Mouse (Mus musculus): Measurements from ENCODE around the gene Ubqln1. TPM values are rescaled to one million over a fixed set of nuclear protein-coding genes. Genes with fewer than 3 reads are reported as not detected.

Ubqln1 gene
- polyA plus RNA-seq (2015; fragmentation: Nextera tagmentation; extraction: Ambion mirVana): 59.5 and 61.3 TPM in 2 replicates

DNA sequence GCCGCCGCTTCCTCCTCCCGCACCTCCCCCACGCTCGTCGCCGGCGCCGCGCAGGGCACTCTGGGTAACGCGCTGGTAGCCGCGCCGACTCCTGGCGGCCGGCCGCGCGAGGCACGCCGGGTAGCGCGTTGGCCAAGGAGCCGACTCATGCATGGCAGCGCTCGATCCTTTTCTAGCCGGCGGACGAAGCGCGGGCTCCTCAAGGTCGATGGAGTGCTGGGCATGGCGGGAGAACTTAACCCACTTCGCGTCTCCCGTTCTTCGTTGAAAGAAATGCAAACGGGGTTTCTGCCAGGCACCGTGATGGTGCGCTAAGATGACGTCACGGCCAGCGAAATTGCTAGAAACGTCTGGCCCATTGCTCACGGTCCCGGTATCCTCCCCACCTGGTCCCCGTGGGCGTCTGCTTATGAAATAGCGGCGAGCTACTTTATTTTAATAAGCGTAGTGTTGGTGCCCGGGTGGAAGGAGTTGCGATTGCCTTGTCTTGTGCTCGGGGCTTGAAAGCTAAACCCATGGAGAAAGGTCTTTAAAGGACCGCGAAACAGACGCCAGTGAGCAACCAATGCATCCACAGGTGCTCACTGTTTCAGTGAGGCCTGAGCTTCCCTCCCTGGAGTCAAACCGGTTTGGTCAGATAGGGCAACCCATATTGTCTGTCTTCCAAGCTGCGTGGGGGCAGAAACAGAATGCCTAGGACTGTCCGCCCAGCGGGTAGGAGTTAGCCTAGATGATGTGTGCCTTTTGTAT lies at the start of gene Ubqln1:
TSS of gene Ubqln1 (minus strand) at position 62 of the 750 bp plus-strand sequence.
- WGBS: under 1% methylated on average over 62 of the region's 62 CpGs
- no peaks in the 10 kb centered on the region for H3K27me3 ChIP-seq (replicated peaks; ENCODE audit: control insufficient read depth, insufficient read depth, low read length)

DNA sequence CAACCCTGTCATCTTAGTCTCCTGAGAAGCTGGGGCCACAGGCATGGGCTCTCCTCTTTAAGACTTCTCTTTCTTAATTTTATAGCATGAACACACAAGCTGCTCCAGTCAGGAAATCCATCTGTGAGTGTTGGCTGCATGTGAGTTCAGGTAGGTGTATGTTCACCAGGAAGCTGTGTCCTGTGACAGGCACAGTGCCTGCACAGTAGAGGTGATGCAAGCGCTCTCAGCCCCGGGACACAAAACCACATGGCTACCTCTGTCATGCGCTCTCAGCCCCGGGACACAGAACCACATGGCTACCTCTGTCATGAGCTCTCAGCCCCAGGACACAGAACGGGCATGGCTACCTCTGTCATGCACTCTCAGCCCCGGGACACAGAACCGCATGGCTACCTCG lies 48.1 kb upstream of the Ubqln1 start:
- H3K4me1 ChIP-seq (replicated peaks; ENCODE audit: control insufficient read depth, insufficient read depth, low read length): no peaks in the 10 kb centered on the region
- 91% methylated on average over 8 of the region's 8 CpGs for WGBS
- TF ChIP-seq CTCF (IDR thresholded peaks at IDR 0.05; ENCODE audit: low read depth): no peak
- no peak overlapping the region for H3K27ac ChIP-seq (ENCODE audit: low read depth, low read length)
- no peaks in the 10 kb centered on the region for H3K9me3 ChIP-seq (ENCODE audit: control insufficient read depth)
- ATAC-seq: no peak
- H3K9ac ChIP-seq (ENCODE audit: low read depth, low read length): no peak overlapping the region
- H3K27me3 ChIP-seq (replicated peaks; ENCODE audit: control insufficient read depth, insufficient read depth, low read length): no peaks in the 10 kb centered on the region
- H3K36me3 ChIP-seq (ENCODE audit: control insufficient read depth, insufficient read depth): peaks cover 3% of the 10 kb centered on the region; the same call in 1 of the 2 replicates
- no peak overlapping the region for H3K4me3 ChIP-seq (ENCODE audit: low read depth, low read length)
- no peak overlapping the region for H3K4me2 ChIP-seq (replicated peaks; ENCODE audit: low read depth)

More for the DNA sequence above, at the start of gene Ubqln1:
- 0 out of 2 replicates have a peak, but pooled peaks cover 3% of the 10 kb centered on the region for H3K4me1 ChIP-seq (replicated peaks; ENCODE audit: control insufficient read depth, insufficient read depth, low read length)
- peak within 1 kb of the TSS; percentile 97 for H3K9ac ChIP-seq (ENCODE audit: low read depth, low read length)
- peak; percentile 66 for TF ChIP-seq CTCF (IDR thresholded peaks at IDR 0.05; ENCODE audit: low read depth)
- ATAC-seq: peak; percentile 80
- no peaks in the 10 kb centered on the region for H3K9me3 ChIP-seq (ENCODE audit: control insufficient read depth)
- H3K36me3 ChIP-seq (ENCODE audit: control insufficient read depth, insufficient read depth): no peaks in the 10 kb centered on the region
- H3K27ac ChIP-seq (ENCODE audit: low read depth, low read length): peak within 1 kb of the TSS; percentile 97
- peak within 1 kb of the TSS; percentile 96 for H3K4me3 ChIP-seq (ENCODE audit: low read depth, low read length)
- H3K4me2 ChIP-seq (replicated peaks; ENCODE audit: low read depth): peak within 1 kb of the TSS; percentile 69

DNA sequence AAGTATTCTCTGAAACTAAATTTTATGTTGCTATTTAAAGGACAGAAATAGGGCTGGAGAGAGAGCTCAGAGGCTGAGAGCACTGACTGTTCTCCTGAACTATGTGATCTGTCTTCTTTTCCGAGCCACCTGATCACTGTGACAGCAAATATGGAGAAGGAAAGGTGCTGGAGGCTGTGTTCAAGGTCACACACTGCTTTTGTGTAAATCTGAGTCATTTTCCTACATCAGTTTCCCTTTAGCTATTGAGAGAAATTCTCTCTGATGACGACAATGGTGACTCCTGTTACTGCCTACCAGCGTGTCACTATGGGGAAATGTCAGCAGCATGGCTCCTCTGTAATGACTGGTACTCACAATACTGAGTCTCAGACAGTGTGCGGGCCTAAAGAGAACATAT lies 46.2 kb upstream of the Ubqln1 start:
- no peak for TF ChIP-seq CTCF (IDR thresholded peaks at IDR 0.05; ENCODE audit: low read depth)
- no peak overlapping the region for H3K27ac ChIP-seq (ENCODE audit: low read depth, low read length)
- 81% methylated on average over 4 of the region's 4 CpGs for WGBS
- no peak overlapping the region for H3K4me3 ChIP-seq (ENCODE audit: low read depth, low read length)
- peaks cover 6% of the 10 kb centered on the region; the same call in 1 of the 2 replicates for H3K36me3 ChIP-seq (ENCODE audit: control insufficient read depth, insufficient read depth)
- no peaks in the 10 kb centered on the region for H3K4me1 ChIP-seq (replicated peaks; ENCODE audit: control insufficient read depth, insufficient read depth, low read length)
- ATAC-seq: no peak
- no peaks in the 10 kb centered on the region for H3K27me3 ChIP-seq (replicated peaks; ENCODE audit: control insufficient read depth, insufficient read depth, low read length)
- no peak overlapping the region for H3K4me2 ChIP-seq (replicated peaks; ENCODE audit: low read depth)
- no peaks in the 10 kb centered on the region for H3K9me3 ChIP-seq (ENCODE audit: control insufficient read depth)
- H3K9ac ChIP-seq (ENCODE audit: low read depth, low read length): no peak overlapping the region

DNA sequence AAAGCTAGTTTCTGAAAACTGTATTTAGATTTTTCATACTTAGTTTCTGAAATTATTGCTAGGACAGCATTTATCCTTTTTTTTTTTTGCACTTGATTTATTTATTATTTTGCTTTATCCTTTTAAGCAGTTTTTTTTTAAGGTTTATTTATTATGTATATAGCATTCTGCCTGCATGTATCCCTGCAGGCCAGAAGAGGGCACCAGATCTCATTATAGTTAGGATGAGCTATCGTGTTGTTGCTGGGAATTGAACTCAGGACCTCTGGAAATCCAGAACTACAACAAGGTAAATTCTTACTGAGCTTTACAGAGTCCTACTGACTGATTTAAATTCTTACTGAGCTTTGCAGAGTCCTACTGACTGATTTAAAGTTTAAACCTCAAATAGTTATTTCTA lies 37.8 kb upstream of the Ubqln1 start:
- Histone ChIP-seq H3K27ac (ENCODE audit: low read depth, low read length) (no peak overlapping the region), H3K9ac (ENCODE audit: low read depth, low read length) (no peak overlapping the region), H3K9me3 (ENCODE audit: control insufficient read depth) (no peaks in the 10 kb centered on the region), H3K27me3 (replicated peaks; ENCODE audit: control insufficient read depth, insufficient read depth, low read length) (no peaks in the 10 kb centered on the region), H3K4me1 (replicated peaks; ENCODE audit: control insufficient read depth, insufficient read depth, low read length) (no peaks in the 10 kb centered on the region), H3K36me3 (ENCODE audit: control insufficient read depth, insufficient read depth) (0 out of 2 replicates have a peak, but pooled peaks cover 3% of the 10 kb centered on the region), H3K4me3 (ENCODE audit: low read depth, low read length) (no peak overlapping the region), H3K4me2 (replicated peaks; ENCODE audit: low read depth) (no peak overlapping the region)
- peak; percentile 48 for TF ChIP-seq CTCF (IDR thresholded peaks at IDR 0.05; ENCODE audit: low read depth)
- no peak for ATAC-seq
- WGBS: 91% methylated on average over 1 of the region's 1 CpGs

DNA sequence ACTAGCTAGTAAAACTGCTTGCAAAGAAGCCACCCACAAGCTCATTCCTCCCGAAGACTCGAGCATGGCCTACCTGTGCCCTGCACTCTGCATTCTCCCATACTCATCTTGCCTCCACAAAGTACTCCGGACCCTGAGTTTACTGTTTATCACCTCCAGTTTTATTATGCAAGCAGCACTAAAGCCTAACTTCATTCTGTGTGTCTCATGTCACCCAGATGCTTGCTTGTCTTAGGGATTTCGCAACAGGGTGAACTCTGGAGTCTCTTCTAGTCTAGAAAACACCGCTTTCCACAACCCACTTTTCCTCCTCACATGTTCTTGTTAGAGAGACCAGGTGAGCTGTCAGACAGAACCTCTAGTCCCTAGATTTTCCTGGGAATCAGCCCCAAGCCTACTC lies 33.5 kb upstream of the Ubqln1 start:
- no peak overlapping the region for H3K27ac ChIP-seq (ENCODE audit: low read depth, low read length)
- no peaks in the 10 kb centered on the region for H3K27me3 ChIP-seq (replicated peaks; ENCODE audit: control insufficient read depth, insufficient read depth, low read length)
- no peak overlapping the region for H3K4me3 ChIP-seq (ENCODE audit: low read depth, low read length)
- ATAC-seq: peak; percentile 54; the same call in 1 of the 2 replicates
- 71% methylated on average over 5 of the region's 5 CpGs for WGBS
- no peak for TF ChIP-seq CTCF (IDR thresholded peaks at IDR 0.05; ENCODE audit: low read depth)
- H3K9ac ChIP-seq (ENCODE audit: low read depth, low read length): no peak overlapping the region
- H3K4me2 ChIP-seq (replicated peaks; ENCODE audit: low read depth): no peak overlapping the region
- H3K36me3 ChIP-seq (ENCODE audit: control insufficient read depth, insufficient read depth): no peaks in the 10 kb centered on the region
- no peaks in the 10 kb centered on the region for H3K4me1 ChIP-seq (replicated peaks; ENCODE audit: control insufficient read depth, insufficient read depth, low read length)
- no peaks in the 10 kb centered on the region for H3K9me3 ChIP-seq (ENCODE audit: control insufficient read depth)

DNA sequence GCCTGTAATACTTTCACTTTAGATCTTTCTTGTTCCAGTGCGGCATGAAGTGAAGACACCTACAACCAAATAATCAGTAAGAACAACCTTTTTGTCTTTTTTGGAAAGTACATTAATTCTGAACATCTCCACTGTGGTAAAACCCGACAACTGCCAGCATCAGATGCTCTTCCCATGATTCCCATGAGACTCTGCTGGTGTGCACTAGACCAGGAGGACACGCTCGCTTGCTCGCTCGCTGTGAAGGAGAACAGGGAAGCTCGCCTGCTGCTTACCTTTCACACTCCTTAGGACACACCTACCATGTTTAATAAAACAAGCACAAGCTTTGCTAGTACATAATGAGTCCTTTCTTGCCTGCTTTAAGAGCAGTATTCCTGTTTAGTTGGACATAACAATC lies 21.1 kb upstream of the Ubqln1 start:
- H3K27ac ChIP-seq (ENCODE audit: low read depth, low read length): no peak overlapping the region
- H3K9ac ChIP-seq (ENCODE audit: low read depth, low read length): no peak overlapping the region
- no peaks in the 10 kb centered on the region for H3K9me3 ChIP-seq (ENCODE audit: control insufficient read depth)
- H3K36me3 ChIP-seq (ENCODE audit: control insufficient read depth, insufficient read depth): peaks cover 9% of the 10 kb centered on the region; the same call in 1 of the 2 replicates
- no peaks in the 10 kb centered on the region for H3K27me3 ChIP-seq (replicated peaks; ENCODE audit: control insufficient read depth, insufficient read depth, low read length)
- no peak for ATAC-seq
- no peak overlapping the region for H3K4me3 ChIP-seq (ENCODE audit: low read depth, low read length)
- no peaks in the 10 kb centered on the region for H3K4me1 ChIP-seq (replicated peaks; ENCODE audit: control insufficient read depth, insufficient read depth, low read length)
- TF ChIP-seq CTCF (IDR thresholded peaks at IDR 0.05; ENCODE audit: low read depth): no peak
- WGBS: 92% methylated on average over 7 of the region's 7 CpGs
- no peak overlapping the region for H3K4me2 ChIP-seq (replicated peaks; ENCODE audit: low read depth)
